Mouse (Mus musculus) MEL (cell line): ENCODE measurements around the gene Efcab14.

ENCODE experiments used
- CHD2 ChIP-seq: IDR thresholded peaks from 2 replicates; pipeline ENCODE4 v1.6.1; 2011; ENCODE audit warnings: low read length, improper control_type of control experiment
- CTCF ChIP-seq, 3 experiments: IDR thresholded peaks in 2 of 3; conservative IDR thresholded peaks in 1 of 3; 2 replicates each; pipeline ENCODE4 v1.5.1; 2011 to 2012; ENCODE audit warnings: low read length in 3 of 3, low read depth in 2 of 3, mild to moderate bottlenecking in 2 of 3, improper control_type of control experiment in 1 of 3, inconsistent platforms in 1 of 3, mixed read lengths in 1 of 3, moderate library complexity in 1 of 3; ENCODE audit not compliant: control insufficient read depth in 1 of 3, insufficient read depth in 1 of 3, poor library complexity in 1 of 3, severe bottlenecking in 1 of 3
- EP300 ChIP-seq, 2 experiments: IDR thresholded peaks; 2 replicates each; pipeline ENCODE4 v1.6.1; 2011; ENCODE audit warnings: improper control_type of control experiment in 2 of 2, low read length in 2 of 2, low read depth in 1 of 2, mild to moderate bottlenecking in 1 of 2
- HCFC1 ChIP-seq: IDR thresholded peaks from 2 replicates; pipeline ENCODE4 v1.6.1; 2012; ENCODE audit warnings: low read depth, mild to moderate bottlenecking, inconsistent platforms, low read length, improper control_type of control experiment, moderate library complexity
- KAT2A ChIP-seq: conservative IDR thresholded peaks from 2 replicates; pipeline ENCODE4 v1.6.1; 2012; ENCODE audit warnings: low read depth, low read length, improper control_type of control experiment, inconsistent platforms
- MAFK ChIP-seq: IDR thresholded peaks from 2 replicates; pipeline ENCODE4 v1.6.1; 2011; ENCODE audit warnings: low read depth, mild to moderate bottlenecking, low read length, improper control_type of control experiment, borderline replicate concordance
- MXI1 ChIP-seq: IDR thresholded peaks from 2 replicates; pipeline ENCODE4 v1.6.1; 2011; ENCODE audit warnings: mild to moderate bottlenecking, low read depth, low read length, improper control_type of control experiment
- NELFE ChIP-seq: IDR thresholded peaks from 2 replicates; pipeline ENCODE4 v1.6.1; 2011; ENCODE audit warnings: low read depth, low read length, improper control_type of control experiment
- NRF1 ChIP-seq: IDR thresholded peaks from 2 replicates; pipeline ENCODE4 v1.6.1; 2014; ENCODE audit warnings: low read depth, mild to moderate bottlenecking, inconsistent platforms, low read length, improper control_type of control experiment, moderate library complexity; ENCODE audit not compliant: poor library complexity, insufficient read depth, severe bottlenecking
- POLR2A ChIP-seq, 2 experiments: IDR thresholded peaks; 2 replicates each; pipeline ENCODE4 v1.6.1; 2011 to 2012; ENCODE audit warnings: low read length in 2 of 2, mild to moderate bottlenecking in 2 of 2, control low read depth in 1 of 2, improper control_type of control experiment in 1 of 2, low read depth in 1 of 2, moderate library complexity in 1 of 2; ENCODE audit not compliant: control insufficient read depth in 1 of 2, insufficient read depth in 1 of 2, poor library complexity in 1 of 2
- TCF12 ChIP-seq: IDR thresholded peaks from 2 replicates; pipeline ENCODE4 v1.6.1; 2014; ENCODE audit warnings: low read depth, mild to moderate bottlenecking, inconsistent platforms, low read length, improper control_type of control experiment, moderate library complexity
- ZMIZ1 ChIP-seq: IDR thresholded peaks from 2 replicates; pipeline ENCODE4 v1.6.1; 2012; ENCODE audit warnings: low read depth, mild to moderate bottlenecking, inconsistent platforms, low read length, improper control_type of control experiment, moderate library complexity
- ZNF384 ChIP-seq: IDR thresholded peaks from 2 replicates; pipeline ENCODE4 v1.6.1; 2012; ENCODE audit warnings: low read depth, mild to moderate bottlenecking, inconsistent platforms, low read length, improper control_type of control experiment

DNA sequence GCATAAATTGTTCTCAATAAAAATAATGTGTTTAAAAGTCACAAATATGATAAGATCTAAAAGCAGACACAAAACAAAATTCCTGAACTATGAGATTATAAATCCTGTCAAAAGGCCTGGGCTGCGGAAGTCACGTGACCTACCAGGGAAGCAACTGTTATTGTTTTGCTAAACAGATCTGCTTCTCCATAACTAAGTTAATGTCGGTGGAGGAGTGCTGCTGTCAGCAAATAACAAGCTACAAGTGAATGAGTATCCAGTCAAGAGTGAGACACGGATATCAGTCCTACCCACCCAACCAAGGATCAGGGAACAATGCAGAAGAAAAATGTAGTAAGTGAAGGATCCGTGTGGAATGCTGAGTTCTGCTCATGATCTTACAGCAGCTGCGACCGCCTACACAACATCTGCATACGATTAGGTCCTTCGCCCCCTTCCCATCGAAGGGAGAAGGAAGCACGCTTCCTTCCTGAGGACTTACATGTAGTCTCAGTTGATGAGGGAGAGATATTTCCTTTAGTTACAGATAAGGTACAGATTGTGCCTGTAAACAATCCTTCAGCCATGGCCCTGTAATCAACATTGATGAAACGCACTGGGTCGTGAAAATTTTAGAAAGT, 28.5 kb upstream of the Efcab14 start:
- TF ChIP-seq CTCF (IDR thresholded peaks at IDR 0.05 in 2 of 3, conservative IDR thresholded peaks at IDR 0.05 in 1 of 3; ENCODE audit: control insufficient read depth in 1 of 3, insufficient read depth in 1 of 3, low read depth in 2 of 3, low read length in 3 of 3, poor library complexity in 1 of 3, severe bottlenecking in 1 of 3) (no peak), POLR2A (IDR thresholded peaks at IDR 0.05; ENCODE audit: control insufficient read depth in 1 of 2, insufficient read depth in 1 of 2, low read depth in 1 of 2, low read length in 2 of 2, poor library complexity in 1 of 2) (no peak), HCFC1 (no peak), MAFK (no peak), NELFE (no peak), CHD2 (no peak), ZNF384 (no peak), ZMIZ1 (no peak), KAT2A (no peak), EP300 (IDR thresholded peaks at IDR 0.05; ENCODE audit: low read depth in 1 of 2, low read length in 2 of 2) (no peak), MXI1 (no peak), NRF1 (no peak), TCF12 (no peak)
